Mouse (Mus musculus): Measurements from ENCODE around the gene Lemd2.

Gene Lemd2

DNA sequence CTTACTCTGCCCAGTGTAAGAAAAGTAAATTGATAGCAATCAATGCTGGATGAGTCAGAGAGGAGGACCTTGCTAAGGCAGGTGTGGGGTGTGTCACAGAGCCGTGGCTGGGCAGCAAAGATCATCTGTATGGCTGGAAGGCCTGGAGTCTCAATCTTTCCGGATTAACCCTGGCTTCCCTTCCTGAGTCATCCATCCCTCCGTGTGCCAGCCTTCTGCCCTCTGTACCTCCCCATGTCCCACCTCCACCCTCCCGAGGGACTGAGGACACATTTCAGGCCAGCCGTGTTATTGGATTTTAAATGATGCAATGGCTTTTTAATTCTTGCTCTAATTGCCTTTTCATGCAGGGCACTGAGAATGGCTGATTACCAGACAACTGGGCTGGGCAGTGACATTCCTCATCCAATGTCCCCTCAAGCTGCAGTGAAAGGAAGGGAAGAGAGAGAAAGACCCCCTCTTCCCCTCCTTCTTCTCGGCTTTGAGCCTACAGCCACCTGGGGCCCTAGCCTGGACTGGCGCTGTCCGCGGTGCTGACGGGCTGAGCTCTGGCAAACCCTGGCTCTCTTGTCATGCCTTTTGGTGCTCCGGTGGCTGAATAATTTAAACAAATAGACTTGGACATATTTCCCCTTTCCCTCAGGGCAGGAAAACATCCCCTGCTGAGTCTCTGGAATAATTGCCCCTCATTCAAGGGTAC, 24.1 kb upstream of the Lemd2 start:
- DNase-seq (ENCODE audit: low read depth, low spot score) = no peak

DNA sequence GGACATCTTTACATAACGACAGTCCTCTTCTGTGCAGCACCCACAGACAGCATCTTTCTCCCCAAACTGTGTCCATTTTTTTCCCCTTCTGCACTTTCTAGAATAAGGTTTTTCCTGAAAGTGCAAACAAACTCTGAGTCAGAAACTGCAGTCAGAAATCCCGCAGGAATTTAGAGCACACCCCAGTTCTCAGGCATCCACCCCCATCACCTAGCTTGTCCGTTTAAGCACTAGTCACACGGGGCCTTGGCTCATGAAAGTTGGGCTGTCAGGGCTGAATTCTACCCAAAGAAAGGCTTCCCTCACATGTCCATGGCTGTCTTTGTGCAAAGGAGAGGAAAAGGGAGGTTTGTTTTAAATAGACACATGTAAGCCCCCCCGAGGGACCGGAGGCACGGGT, 23.0 kb upstream of the Lemd2 start:
- no peak for DNase-seq (ENCODE audit: low read depth, low spot score)

DNA sequence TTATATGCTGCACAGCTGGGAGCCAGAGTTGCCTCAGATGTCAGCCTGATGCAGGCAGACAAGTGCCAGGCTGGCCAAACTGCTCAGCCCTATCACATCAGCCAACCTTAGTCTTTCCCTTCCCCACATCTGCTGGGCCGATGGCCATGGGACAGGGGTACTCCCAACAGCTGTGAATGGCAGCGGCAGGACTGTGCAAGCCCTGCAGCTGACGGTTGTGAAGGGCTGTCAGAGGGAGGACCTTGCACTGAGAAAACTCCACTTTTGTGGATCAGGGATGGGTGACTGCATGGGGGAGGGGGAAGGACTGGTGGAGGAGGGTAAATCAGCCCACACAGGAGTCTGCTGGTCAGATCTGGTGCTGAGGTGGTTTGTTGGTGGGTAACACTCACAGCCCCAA, 22.4 kb upstream of the Lemd2 start:
- DNase-seq (ENCODE audit: low read depth, low spot score) = no peak

DNA sequence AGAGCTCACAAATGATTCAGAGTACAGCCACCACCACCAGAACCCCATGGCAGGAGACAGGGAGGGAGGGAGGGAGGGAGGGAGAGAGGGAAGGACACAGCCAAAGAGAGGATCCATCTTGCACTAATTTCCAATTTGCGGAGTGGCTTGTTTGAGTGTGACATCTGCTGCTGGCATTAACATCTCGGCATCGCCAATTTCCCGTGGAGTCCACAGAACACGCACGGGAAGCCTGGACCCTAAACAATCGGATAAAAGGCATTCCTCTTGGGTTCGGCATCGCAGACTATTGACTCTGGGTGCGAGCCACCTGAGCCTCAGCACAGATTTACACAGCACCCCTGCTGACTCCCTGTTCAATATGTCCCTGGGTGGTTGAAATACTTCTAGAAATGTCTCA, 21.5 kb upstream of the Lemd2 start:
- no peak for DNase-seq (ENCODE audit: low read depth, low spot score)

DNA sequence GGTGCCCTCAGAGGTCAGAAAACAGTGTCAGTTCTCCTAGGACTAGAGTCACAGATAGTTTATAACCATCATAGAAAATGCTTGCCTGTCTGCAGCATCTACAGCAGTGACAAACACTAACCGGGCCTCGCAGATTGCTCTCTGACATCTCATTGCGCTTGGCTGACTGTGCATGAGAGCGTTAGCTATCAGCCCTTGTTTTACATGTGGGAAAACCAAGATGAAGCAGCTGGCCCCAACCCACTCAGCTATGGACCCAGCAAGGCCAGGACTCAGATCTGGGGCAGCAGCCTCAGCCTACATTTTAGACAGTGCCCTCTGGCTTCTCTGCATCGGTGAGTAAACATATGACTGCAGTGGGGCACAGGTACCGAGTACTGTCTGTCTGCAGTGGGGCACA, 19.6 kb upstream of the Lemd2 start:
- DNase-seq (ENCODE audit: low read depth, low spot score) = no peak

DNA sequence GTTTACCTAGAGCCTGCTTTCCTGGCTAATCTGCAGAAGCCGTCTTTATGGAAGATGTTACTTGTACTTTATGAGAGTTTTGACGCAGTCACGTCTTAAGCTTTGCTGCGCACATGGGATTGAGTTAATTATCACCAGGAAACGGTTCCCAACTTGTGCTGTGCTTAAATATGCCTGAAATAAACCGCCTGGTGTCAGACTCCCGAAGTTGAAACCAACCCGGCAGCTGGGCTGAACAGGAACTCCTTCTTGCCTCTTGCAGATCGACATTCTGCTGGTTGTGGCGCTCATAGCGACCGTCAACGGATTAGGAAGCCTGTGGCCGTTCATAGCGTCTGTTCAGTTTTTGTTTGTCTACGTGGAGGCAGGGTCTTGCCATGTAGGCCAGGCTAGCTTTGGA, 17.3 kb upstream of the Lemd2 start:
- DNase-seq (ENCODE audit: low read depth, low spot score) = no peak

DNA sequence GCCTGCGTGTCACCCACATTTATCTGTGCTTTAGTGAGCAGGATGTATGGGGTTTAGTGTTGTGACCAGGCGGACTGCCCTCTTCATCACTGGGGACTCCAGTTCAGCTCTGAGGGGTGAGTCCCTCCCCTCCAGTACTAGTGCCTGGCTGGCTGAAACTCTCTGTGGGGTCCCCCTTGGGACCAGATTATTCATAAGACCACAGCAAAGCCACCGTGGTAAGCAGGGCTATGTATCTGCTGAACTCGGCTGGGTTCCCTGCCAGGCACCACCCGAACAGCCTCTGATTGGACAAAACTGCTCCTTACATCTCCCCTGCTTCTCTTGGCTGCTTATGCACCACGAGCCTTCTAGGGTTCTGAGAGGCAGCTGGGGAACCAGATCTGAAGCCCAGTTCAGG, 14.6 kb upstream of the Lemd2 start:
- DNase-seq (ENCODE audit: low read depth, low spot score) = no peak

DNA sequence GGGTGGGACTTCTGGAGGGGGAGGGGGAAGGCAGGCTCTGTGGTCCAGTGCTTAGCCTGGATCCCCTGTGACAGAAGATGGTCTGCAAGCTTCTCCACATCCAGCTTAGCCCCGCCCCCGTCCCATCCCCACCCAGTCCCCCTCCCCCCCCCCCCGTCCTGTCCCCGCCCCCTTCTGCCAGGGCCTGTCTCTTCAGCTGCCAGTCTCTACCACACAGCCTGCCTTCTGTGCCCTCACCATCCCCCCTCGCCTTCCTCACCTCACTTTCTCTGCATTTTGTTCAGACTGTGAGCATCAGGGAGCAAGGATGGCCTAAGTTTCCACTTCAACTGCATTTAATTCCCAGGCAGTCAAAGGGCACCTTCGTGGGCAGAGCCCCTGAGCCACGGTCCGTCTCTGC, 14.1 kb upstream of the Lemd2 start:
- no peak for DNase-seq (ENCODE audit: low read depth, low spot score)

DNA sequence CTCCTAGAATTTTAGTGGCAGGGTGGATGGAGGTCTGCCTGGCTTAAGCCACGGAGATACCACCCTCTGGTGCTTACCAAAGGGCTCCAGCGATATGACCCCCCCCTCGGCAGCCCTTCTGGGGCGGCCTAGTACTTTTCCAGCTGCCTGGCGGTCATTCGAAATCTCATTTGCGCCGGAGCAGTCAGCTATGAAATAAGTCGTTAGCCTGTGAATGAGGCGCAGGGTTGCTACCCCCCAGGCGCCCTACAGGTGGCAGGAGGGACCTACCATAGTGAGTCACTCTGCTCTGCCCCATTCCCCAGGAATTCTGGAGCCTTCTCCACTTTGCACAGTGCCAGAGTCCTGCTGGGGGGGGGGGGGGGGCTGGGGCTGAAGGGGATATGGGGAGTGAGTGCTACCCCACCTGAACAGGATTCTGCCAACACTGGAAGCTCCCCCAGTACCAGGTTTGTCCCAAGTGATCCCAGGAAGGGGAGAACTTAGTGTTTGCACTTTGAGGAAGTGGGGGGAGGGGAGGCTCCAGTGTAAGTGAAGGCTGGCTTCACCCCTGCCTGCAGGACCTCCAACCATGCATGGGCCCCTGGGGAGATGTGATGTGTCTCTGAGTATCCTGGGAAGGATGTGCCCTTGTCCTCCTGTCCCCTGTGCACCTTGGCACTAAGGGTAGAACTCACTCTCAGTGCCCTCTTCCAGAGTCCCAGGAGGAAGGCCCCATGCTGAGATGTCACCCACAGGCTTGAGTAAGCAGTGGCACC, 8.7 kb upstream of the Lemd2 start:
- DNase-seq (ENCODE audit: low read depth, low spot score) = no peak

DNA sequence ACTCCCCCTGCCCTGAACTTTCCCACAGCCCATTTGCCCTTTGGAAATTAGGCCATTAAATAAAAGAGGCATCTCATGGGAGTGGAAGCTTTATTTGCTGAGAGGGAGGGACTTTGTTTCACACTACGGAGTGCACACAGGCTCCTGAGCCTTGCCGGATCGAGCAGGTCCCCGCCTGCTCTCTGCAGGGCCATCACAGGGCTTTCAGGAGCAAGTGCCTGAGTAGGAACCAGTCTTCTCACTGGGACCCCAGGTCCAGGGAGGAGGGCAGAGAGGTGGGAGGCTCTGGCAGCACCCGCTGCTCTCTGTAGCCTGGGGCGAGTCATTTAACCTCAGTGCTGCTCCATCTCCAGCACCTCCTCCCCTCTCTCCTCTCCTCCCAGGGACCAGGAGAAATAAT, 7.7 kb upstream of the Lemd2 start:
- no peak for DNase-seq (ENCODE audit: low read depth, low spot score)

DNA sequence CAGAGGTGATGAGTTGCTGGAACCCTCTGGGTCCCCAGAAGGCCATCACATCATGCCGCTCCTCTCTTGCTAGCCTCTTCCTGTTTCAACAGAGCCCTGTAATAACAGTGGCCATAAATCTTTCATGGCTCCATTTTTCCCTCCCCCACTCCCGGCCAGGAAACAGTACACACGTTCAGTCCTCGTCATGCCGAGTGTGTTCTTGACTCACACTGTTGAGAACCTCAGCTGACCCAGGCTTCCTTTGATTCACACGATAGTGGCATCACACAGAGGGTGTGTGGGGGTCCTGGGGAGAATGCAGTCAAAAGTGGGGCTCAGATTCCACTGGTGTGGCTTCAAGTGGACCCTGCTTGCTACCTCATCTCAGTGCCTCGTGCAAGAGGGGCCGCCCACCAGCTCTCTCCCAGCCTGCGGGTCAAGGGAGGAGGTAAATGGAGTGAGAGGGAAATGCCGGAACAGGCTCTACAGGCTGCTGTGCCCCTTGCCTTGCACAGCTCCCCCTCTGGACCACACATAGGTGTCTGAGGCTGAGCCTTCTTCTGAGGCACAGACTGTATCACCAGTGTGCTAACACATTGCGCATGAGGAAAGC, 2.9 kb upstream of the Lemd2 start:
- no peak for DNase-seq (ENCODE audit: low read depth, low spot score)

DNA sequence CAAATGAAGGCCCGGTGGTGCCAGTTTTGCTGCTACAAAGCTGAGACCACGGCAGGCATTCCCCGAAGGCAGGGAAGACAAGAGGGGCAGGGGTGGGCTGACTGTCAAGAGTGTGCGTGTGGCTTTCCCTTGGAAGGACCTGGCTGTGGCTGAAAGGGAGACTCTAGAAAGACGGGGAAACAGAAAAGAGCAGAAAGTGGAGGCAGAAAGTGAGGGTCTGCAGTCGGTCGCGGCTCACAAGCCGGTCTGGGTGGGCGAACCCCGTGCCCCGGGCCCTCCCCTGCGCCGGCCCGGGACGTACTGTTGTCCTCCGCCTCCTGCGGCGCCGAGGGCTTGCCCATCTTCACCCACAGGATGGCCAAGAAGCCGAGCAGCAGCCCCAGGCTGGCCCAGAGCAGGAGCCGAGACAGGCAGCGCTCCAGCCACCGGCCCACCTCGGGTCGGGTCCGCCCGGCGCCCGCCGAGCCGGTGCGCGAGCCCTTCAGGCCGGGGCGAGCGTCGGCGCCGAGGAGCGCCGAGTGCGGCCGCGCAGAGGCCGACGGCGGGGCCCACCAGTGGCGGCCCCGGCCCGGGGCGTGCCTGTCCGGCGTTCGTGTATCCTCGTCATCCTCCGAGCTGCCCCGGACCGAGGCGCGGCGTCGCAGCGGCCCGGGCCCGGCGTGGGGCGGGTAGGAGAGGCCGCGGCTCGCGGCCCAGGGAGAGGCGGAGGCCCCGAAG, 753 bp downstream of the Lemd2 start:
- no peak for DNase-seq (ENCODE audit: low read depth, low spot score)

DNA sequence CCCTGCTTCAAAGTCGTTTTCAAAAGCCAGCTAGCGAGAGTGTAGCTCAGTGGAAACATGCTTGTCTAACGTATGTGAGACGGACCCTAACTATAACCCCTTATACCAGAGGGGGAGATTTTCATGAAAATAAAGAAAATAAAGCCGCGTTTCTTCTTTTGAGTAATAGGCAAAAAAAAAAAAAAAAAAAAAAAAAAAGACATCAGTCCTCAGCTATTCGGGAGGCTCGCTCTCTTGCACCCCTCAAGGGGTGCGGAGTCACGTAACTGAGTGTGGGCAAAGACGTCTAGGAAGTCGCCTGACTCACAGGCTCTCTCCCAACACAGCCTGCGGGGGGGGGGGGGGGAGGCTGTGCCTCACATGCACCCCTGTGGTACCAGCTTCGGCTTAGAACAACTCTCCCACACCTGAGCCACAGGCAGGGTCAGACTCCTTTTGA, 1.3 kb downstream of the Lemd2 start:
- no peak for DNase-seq (ENCODE audit: low read depth, low spot score)

DNA sequence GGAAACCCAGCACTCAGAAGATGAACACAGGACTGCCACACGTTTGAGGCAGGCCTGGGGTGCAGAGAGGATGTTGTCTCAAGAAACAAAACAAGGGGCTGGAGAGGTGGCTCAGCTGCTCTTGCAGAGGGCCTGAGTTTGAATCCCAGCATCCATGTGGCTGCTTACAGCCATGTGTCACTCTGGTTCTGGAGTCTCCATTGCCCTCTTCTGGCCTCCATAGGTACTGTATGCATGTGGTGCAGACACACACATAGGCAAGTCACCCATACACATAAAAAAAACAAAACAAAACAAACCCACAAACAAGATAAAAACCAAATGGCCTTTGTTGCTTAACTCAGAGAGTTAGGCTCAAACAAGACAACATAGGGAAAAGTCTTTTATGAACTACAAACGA, 2.3 kb downstream of the Lemd2 start:
- no peak for DNase-seq (ENCODE audit: low read depth, low spot score)

DNA sequence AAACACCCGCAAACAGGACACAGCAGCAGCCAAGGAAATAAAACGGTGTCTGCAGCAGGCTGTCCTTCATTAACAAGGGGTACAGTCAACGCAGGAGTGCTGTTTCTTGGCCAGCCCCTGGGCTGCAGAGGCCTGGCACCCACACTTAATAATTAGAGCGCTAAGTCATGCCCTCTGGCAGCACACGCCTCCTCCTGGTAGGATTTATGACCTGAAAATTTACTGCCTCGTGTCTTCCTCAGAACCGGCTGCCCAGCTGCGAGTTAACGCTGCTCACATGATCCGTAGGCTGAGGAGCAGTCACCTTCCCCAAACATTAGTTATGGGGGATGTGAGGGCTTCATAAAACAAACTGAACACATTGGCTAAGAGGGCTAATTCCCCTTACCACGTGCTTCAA, 3.5 kb downstream of the Lemd2 start:
- peak; percentile 80 for DNase-seq (ENCODE audit: low read depth, low spot score)

DNA sequence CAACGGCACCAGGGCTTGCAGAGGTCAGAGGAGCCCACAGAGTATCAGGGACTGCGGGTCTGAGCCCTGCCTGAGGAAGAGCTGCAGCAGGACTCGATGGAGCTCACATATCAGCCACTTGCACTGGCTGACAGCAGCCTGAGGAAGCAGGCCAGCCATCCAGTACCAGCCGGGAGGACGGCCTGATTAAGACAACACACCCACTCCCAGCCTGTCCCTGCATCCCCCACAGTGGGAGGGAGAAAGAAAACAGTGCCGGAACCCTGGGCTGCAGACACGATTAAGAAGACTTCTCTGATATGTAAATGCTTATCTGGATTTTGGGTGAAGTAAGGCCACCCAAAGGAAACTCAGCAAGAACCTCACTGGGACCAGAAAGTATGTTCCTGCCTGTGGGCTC, 4.4 kb downstream of the Lemd2 start:
- DNase-seq (ENCODE audit: low read depth, low spot score) = no peak

DNA sequence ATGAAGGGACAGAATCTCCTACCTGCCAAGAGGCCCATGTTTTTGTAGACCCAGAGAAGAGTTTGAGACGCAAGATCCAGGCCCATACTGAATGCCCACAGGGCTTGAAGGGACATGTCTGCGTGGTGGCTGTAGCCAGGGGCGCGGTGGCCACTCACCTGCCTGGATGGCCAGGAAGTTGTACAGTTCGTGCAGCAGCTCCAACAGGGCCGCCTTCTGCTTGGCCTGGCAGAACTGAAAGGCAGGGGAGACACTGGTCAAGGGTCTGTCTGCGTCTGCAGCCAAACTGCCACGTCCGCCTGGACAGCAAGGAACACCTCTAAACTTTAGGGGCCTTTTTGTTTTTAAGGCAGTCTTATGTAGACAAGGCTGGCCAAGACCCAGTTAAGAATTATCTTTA, 5.1 kb downstream of the Lemd2 start:
- DNase-seq (ENCODE audit: low read depth, low spot score) = no peak

DNA sequence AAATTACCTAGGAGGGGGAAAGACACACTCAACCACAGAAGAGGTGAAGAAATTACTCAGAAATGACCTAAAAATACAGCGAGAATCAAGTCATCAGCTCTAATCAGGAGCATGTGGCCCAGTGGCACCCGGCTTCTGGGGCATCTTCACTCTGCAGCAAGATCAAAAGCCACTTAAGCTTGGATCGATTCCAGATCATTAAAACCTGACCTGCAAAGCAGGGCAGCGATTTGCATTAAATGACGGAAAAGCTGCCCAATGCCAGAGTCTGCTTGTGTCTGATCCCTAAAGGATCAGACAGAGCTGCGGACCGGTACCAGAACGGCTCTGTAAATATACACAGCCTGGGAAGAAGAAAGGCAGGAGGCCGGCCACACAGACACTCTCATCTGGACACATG, 8.1 kb downstream of the Lemd2 start:
- no peak for DNase-seq (ENCODE audit: low read depth, low spot score)

DNA sequence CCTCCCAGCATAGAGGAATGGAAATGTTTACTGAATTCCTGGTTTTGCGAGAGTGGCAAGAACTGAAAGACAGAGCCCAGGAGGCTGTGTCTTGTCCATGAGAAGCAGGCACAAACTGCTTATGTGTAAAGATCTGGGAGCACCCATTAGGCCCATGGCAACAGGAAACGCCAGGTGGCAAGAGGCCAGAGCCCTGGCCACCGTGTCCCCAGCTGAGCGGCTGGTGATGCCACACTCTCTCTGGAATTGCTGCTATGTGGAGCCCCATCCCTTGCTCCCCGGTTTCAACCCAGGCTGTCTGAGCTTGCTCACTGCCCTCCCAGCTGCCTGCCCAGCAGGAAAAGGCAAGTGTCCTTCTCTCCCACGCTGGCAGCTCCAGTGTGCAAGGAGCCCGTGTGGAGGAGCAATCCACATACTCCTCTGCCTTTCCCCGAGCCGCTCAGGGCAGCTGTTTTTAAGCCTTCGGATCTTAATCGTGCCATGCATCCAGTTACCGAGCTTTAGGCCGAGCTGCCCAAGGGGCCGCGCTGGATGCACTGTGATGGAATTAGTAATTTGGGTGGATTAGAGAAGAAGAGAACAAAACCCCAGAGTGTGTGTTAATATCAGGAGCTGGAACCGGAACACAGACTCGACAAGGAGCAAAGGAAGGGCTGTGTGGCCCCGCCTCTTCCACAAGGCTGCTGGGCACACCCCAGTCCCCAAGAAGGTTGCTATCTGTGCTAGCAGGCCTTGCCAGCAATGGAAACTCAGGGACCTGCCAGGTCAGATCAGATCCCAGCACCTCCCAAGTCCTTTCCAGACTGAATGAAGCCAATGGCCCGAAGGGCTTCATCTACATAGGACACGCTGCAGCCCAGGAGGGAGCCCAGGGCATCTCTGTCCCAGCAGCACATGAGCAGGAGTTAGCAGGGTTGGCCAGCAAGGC, 9.7 kb downstream of the Lemd2 start:
- peak; percentile 72 for DNase-seq (ENCODE audit: low read depth, low spot score)

DNA sequence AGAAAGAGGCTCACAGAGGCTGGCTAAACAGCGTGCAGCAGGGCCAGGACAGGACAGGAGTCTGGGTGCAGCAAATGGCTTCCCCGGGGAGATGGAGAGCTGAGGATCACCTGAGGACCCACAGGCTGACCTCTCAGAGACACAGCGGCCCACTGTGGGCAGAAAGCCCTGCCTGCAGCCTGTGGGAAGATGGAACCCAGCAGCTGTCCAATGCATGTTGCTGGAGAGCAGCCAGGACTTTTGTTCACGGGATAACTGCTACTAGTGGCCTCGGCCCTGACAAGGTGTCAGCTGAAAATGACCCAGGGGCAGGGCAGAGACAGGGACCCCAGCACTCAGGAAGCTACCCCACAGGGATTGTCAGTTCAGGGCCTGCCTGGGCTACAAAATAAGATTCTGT, 12.5 kb downstream of the Lemd2 start:
- DNase-seq (ENCODE audit: low read depth, low spot score) = no peak

DNA sequence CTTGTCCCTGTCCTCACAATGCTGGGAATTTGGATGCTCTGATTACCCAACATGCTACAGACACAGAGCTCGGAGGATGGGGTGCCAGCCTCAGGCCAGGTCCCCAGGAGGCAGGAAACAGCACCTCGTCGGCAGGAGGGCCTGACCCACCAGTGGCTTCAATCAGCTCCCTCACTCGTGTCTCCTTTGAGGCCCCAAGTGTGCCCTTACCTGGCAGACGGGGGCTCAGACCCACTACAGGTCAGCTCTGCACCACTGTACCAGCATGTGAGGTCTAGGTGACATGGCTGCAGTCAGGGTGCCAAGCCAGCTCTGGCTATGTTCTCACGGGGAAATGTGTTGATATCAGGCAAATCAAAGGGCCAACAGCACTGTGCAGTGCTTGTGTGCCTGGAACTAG, 13.1 kb downstream of the Lemd2 start:
- no peak for DNase-seq (ENCODE audit: low read depth, low spot score)
